Comparison of ENCODE assay signal across 7 mouse cellular contexts in genomic region chr10:94905689-94906473, GRCm38 (mm10). TPM values are rescaled to one million over a fixed set of nuclear protein-coding genes. Genes with fewer than 3 reads are reported as not detected.
DNase-seq lines count a peak whose midpoint lies in the region; ATAC-seq lines count a peak whose summit lies in the region.

No protein-coding gene starts in this region.

- DNase-seq in Muller cell, postnatal 12 days (ENCODE audit: inconsistent ontology term), result peak; percentile 14
- DNase-seq in brain, adult 2 months (ENCODE audit: low read depth, low spot score), result peak; percentile 97
- DNase-seq in forebrain, embryonic 11.5 days (ENCODE audit: low spot score), result peak; percentile 81
- peak; percentile 77 to 87 for DNase-seq in layer of hippocampus, adult 18-20 months (ENCODE audit: low spot score in 2 of 2)
- DNase-seq in natural killer cell, adult 2 months (ENCODE audit: low spot score in 2 of 2), result no peak
- no peak for DNase-seq in thymus, postnatal 4 days

- H3K9me3 ChIP-seq in forebrain, embryonic 11.5 days (ENCODE audit: control insufficient read depth, low read length), result no peaks in the 10 kb centered on the region
- H3K9me3 ChIP-seq in midbrain, embryonic 13.5 days, result no peaks in the 10 kb centered on the region

- peaks cover 4% of the 10 kb centered on the region; the same call in 1 of the 2 replicates for H3K4me1 ChIP-seq in forebrain, embryonic 11.5 days (replicated peaks; ENCODE audit: control insufficient read depth, insufficient read depth, low read length)
- peaks cover 36% of the 10 kb centered on the region for H3K4me1 ChIP-seq in midbrain, embryonic 13.5 days (replicated peaks)

- no peaks in the 10 kb centered on the region for H3K36me3 ChIP-seq in forebrain, embryonic 11.5 days (ENCODE audit: control insufficient read depth, insufficient read depth, low read length)
- no peaks in the 10 kb centered on the region; the same call in 1 of the 2 replicates for H3K36me3 ChIP-seq in midbrain, embryonic 13.5 days

- peak overlapping the region; percentile 36; the same call in 1 of the 2 replicates for H3K4me2 ChIP-seq in forebrain, embryonic 11.5 days (ENCODE audit: low read depth, low read length, severe bottlenecking)
- peak overlapping the region; percentile 42 for H3K4me2 ChIP-seq in midbrain, embryonic 13.5 days (replicated peaks)

- 31% methylated on average over 21 of the region's 21 CpGs for WGBS in forebrain, embryonic 11.5 days
- 27% methylated on average over 21 of the region's 21 CpGs for WGBS in midbrain, embryonic 13.5 days

- H3K27ac ChIP-seq in forebrain, embryonic 11.5 days (ENCODE audit: low read depth, low read length), result peak overlapping the region; percentile 31; the same call in 1 of the 2 replicates
- H3K27ac ChIP-seq in midbrain, embryonic 13.5 days, result peak overlapping the region; percentile 89

- H3K4me3 ChIP-seq in forebrain, embryonic 11.5 days (ENCODE audit: low read depth, low read length), result no peak overlapping the region
- H3K4me3 ChIP-seq in midbrain, embryonic 13.5 days (replicated peaks), result peak overlapping the region; percentile 14; the same call in 1 of the 2 replicates

- H3K9ac ChIP-seq in forebrain, embryonic 11.5 days (ENCODE audit: low read length), result no peak overlapping the region
- 0 out of 2 replicates have a peak overlapping the region, but pooled peaks have one; percentile 16 for H3K9ac ChIP-seq in midbrain, embryonic 13.5 days (replicated peaks)

- peak; percentile 94 for ATAC-seq in forebrain, embryonic 11.5 days (replicated peaks; ENCODE audit: low FRiP score)
- peak; percentile 96 for ATAC-seq in midbrain, embryonic 13.5 days

- no peaks in the 10 kb centered on the region for H3K27me3 ChIP-seq in forebrain, embryonic 11.5 days (ENCODE audit: control insufficient read depth, insufficient read depth, low read length)
- no peaks in the 10 kb centered on the region for H3K27me3 ChIP-seq in midbrain, embryonic 13.5 days

RNA-seq across cellular contexts. Expression of gene Plxnc1, which starts 38.8 kb away (rescaled TPM):
- polyA plus RNA-seq in forebrain, embryonic 11.5 days (2014; fragmentation: Nextera tagmentation; extraction: Ambion mirVana), result 7.5 and 8.0 TPM in 2 replicates
- total RNA-seq in layer of hippocampus, adult 18-20 months (2021), result 10 to 100 TPM; 34.8 to 38.2 TPM
- 8.7 and 9.4 TPM in 2 replicates for polyA plus RNA-seq in midbrain, embryonic 13.5 days (2015; fragmentation: Nextera tagmentation; extraction: Ambion mirVana)

Comparison
In these comparisons a context has a peak if more than half of its experiments do, and no peak if none do; other contexts are left out.
1. DNase-seq: peak in Muller cell, postnatal 12 days (single experiment), brain, adult 2 months (single experiment), forebrain, embryonic 11.5 days (single experiment) and layer of hippocampus, adult 18-20 months (2 of 2); none in natural killer cell, adult 2 months (0 of 2) and thymus, postnatal 4 days (single experiment).